Mouse (Mus musculus): Measurements from ENCODE around the gene Tspoap1. TPM values are rescaled to one million over a fixed set of nuclear protein-coding genes. Genes with fewer than 3 reads are reported as not detected.

The Tspoap1 gene
- polyA plus RNA-seq, 1 experiment = 0.81 TPM

GRCm38 (mm10) chr11:87757001-87757954 lies 3.1 kb upstream of the Tspoap1 start:
- 78% methylated on average over 25 of the region's 25 CpGs for WGBS

GRCm38 (mm10) chr11:87758161-87758911 lies 2.0 kb upstream of the Tspoap1 start:
- WGBS = 77% methylated on average over 7 of the region's 7 CpGs
- no peak for DNase-seq (ENCODE audit: low read depth, low spot score)

More at GRCm38 (mm10) chr11:87757001-87757954, 3.1 kb upstream of the Tspoap1 start:
- DNase-seq (ENCODE audit: low read depth, low spot score) = no peak

- DNase-seq (ENCODE audit: low read depth, low spot score) = no peak
- WGBS = 65% methylated on average over 4 of the region's 4 CpGs
These were observed 1.3 kb upstream of the Tspoap1 start for GRCm38 (mm10) chr11:87758957-87759608.

- no peak for DNase-seq (ENCODE audit: low read depth, low spot score)
- 4% methylated on average over 3 of the region's 3 CpGs for WGBS
These were observed 734 bp upstream of the Tspoap1 start for GRCm38 (mm10) chr11:87759609-87760005.

GRCm38 (mm10) chr11:87761181-87761721 lies 910 bp downstream of the Tspoap1 start:
- no peak for DNase-seq (ENCODE audit: low read depth, low spot score)
- WGBS = 66% methylated on average over 11 of the region's 11 CpGs

- DNase-seq (ENCODE audit: low read depth, low spot score) = no peak
- 80% methylated on average over 14 of the region's 14 CpGs for WGBS
These were observed 1.7 kb downstream of the Tspoap1 start for GRCm38 (mm10) chr11:87761806-87762701.

- no peak for DNase-seq (ENCODE audit: low read depth, low spot score)
These were observed 2.5 kb downstream of the Tspoap1 start for GRCm38 (mm10) chr11:87762702-87763385.

GRCm38 (mm10) chr11:87763511-87763987 lies 3.2 kb downstream of the Tspoap1 start:
- DNase-seq (ENCODE audit: low read depth, low spot score) = no peak
- 6% methylated on average over 17 of the region's 17 CpGs for WGBS

More at GRCm38 (mm10) chr11:87762702-87763385, 2.5 kb downstream of the Tspoap1 start:
- WGBS = 62% methylated on average over 12 of the region's 12 CpGs

- 2% methylated on average over 65 of the region's 65 CpGs for WGBS
- no peak for DNase-seq (ENCODE audit: low read depth, low spot score)
These were observed 3.9 kb downstream of the Tspoap1 start for GRCm38 (mm10) chr11:87763988-87764876.

GRCm38 (mm10) chr11:87768745-87769144 lies 8.4 kb downstream of the Tspoap1 start:
- DNase-seq (ENCODE audit: low read depth, low spot score) = no peak
- WGBS = 88% methylated on average over 4 of the region's 4 CpGs

GRCm38 (mm10) chr11:87770989-87771388 lies 10.6 kb downstream of the Tspoap1 start:
- WGBS = 45% methylated on average over 3 of the region's 3 CpGs

GRCm38 (mm10) chr11:87772354-87772753 lies 12.0 kb downstream of the Tspoap1 start:
- 82% methylated on average over 3 of the region's 3 CpGs for WGBS
- DNase-seq (ENCODE audit: low read depth, low spot score) = no peak

More at GRCm38 (mm10) chr11:87770989-87771388, 10.6 kb downstream of the Tspoap1 start:
- DNase-seq (ENCODE audit: low read depth, low spot score) = peak; percentile 35

GRCm38 (mm10) chr11:87778100-87778765 lies 17.9 kb downstream of the Tspoap1 start:
- no peak for DNase-seq (ENCODE audit: low read depth, low spot score)
- WGBS = 18% methylated on average over 32 of the region's 32 CpGs

- WGBS = 43% methylated on average over 12 of the region's 12 CpGs
- DNase-seq (ENCODE audit: low read depth, low spot score) = no peak
These were observed 18.6 kb downstream of the Tspoap1 start for GRCm38 (mm10) chr11:87778915-87779314.

- DNase-seq (ENCODE audit: low read depth, low spot score) = no peak
- 71% methylated on average over 4 of the region's 4 CpGs for WGBS
These were observed 19.1 kb downstream of the Tspoap1 start for GRCm38 (mm10) chr11:87779392-87779791.

GRCm38 (mm10) chr11:87780130-87780529 lies 19.8 kb downstream of the Tspoap1 start:
- no peak for DNase-seq (ENCODE audit: low read depth, low spot score)
- 82% methylated on average over 8 of the region's 8 CpGs for WGBS

Data from large intestine, adult 2 months (tissue).